Mouse (Mus musculus) lung, embryonic 14.5 days (tissue): ENCODE data around the gene Gm5617. TPM values are rescaled to one million over a fixed set of nuclear protein-coding genes. Genes with fewer than 3 reads are reported as not detected.
A peak's percentile ranks its signal among the peaks of the same experiment; 100 is the strongest.

ENCODE experiments used
- ATAC-seq: fragments of 200-750 bp; cut with Nextera tagmentation; 2 replicates; pipeline ENCODE4 v1.8.0; 2017; ENCODE audit warnings: mild to moderate bottlenecking, moderate TSS enrichment, moderate library complexity; ENCODE audit not compliant: insufficient read depth
- DNase-seq: peaks from one replicate; pipeline ENCODE4 v3.0.0-alpha.2; 2015
- H3K27ac ChIP-seq: fragments of 300-500 bp; sonication (generic); 2 replicates; pipeline ENCODE4 v1.5.1; 2014; ENCODE audit warnings: low read depth, mild to moderate bottlenecking, moderate library complexity
- H3K27me3 ChIP-seq: fragments of 300-500 bp; sonication (generic); 2 replicates; pipeline ENCODE4 v1.6.1; 2014; ENCODE audit warnings: low read length, control low read depth; ENCODE audit not compliant: insufficient read depth
- H3K36me3 ChIP-seq: fragments of 300-500 bp; sonication (generic); 2 replicates; pipeline ENCODE4 v1.6.1; 2014; ENCODE audit warnings: control low read depth; ENCODE audit not compliant: insufficient read depth
- H3K4me1 ChIP-seq: fragments of 300-500 bp; sonication (generic); 2 replicates; pipeline ENCODE4 v1.6.1; 2014; ENCODE audit warnings: antibody characterized with exemption, control low read depth; ENCODE audit not compliant: insufficient read depth
- H3K4me2 ChIP-seq: fragments of 300-500 bp; sonication (generic); 2 replicates; pipeline ENCODE4 v1.6.1; 2014; ENCODE audit warnings: mild to moderate bottlenecking
- H3K4me3 ChIP-seq: fragments of 300-500 bp; sonication (generic); 2 replicates; pipeline ENCODE4 v1.5.1; 2014; ENCODE audit warnings: low read depth, low read length
- H3K9ac ChIP-seq: fragments of 300-500 bp; sonication (generic); 2 replicates; pipeline ENCODE4 v1.6.1; 2014
- H3K9me3 ChIP-seq: fragments of 300-500 bp; sonication (generic); 2 replicates; pipeline ENCODE4 v1.6.1; 2016; ENCODE audit warnings: low read depth, low read length, control low read depth
- CTCF ChIP-seq: IDR thresholded peaks from 2 replicates; pipeline ENCODE4 v1.5.1; 2016; ENCODE audit warnings: antibody characterized with exemption, low read depth
- WGBS: fragments of 180-500 bp; shearing (Covaris S2); extraction: QIAGEN DNeasy Blood & Tissue Kit; methylation state at CpG from one replicate; pipeline ENCODE4 v1.1.7; 2014; 5-methylcytosine and 5-hydroxymethylcytosine counted together
- microRNA-seq: library from miRNA; unstranded; fragments of <30 nt; microRNA quantifications from one replicate; pipeline ENCODE4, GENCODE M21; 2016; ENCODE audit warnings: borderline number of aligned reads
- polyA plus RNA-seq: library from polyadenylated mRNA; unstranded; fragments of >200 nt; fragmentation: Nextera tagmentation; extraction: Ambion mirVana; gene quantifications from 2 replicates; pipeline ENCODE4 v1.2.1, GENCODE M21; 2014

Gm5617 gene
- polyA plus RNA-seq, 1 experiment from 2014 or later = 22.9 TPM

- Histone ChIP-seq H3K4me3 (no peak overlapping the region), H3K27me3 (peaks cover 11% of the 10 kb centered on the region; the same call in 1 of the 2 replicates), H3K4me1 (no peaks in the 10 kb centered on the region), H3K9me3 (peaks cover 5% of the 10 kb centered on the region; the same call in 1 of the 2 replicates), H3K27ac (no peak overlapping the region), H3K9ac (no peak overlapping the region), H3K4me2 (peak overlapping the region; percentile 34), H3K36me3 (no peaks in the 10 kb centered on the region)
- no peak for ATAC-seq
- no peak for TF ChIP-seq CTCF
- WGBS = 4% methylated on average over 17 of the region's 17 CpGs
- peak; percentile 11 for DNase-seq
Observed at GRCm38 (mm10) chr9:48538044-48538645, 42.9 kb downstream of the Gm5617 start.

GRCm38 (mm10) chr9:48538688-48539087, 43.4 kb downstream of the Gm5617 start:
- no peaks in the 10 kb centered on the region for H3K4me1 ChIP-seq
- no peak for TF ChIP-seq CTCF
- no peaks in the 10 kb centered on the region for H3K36me3 ChIP-seq
- DNase-seq (peak; percentile 3), ATAC-seq (no peak)
- H3K27me3 ChIP-seq = peaks cover 11% of the 10 kb centered on the region; the same call in 1 of the 2 replicates
- H3K4me3 ChIP-seq = no peak overlapping the region
- peak overlapping the region; percentile 34 for H3K4me2 ChIP-seq
- H3K9ac ChIP-seq = no peak overlapping the region
- 12% methylated on average over 12 of the region's 12 CpGs for WGBS
- H3K27ac ChIP-seq = no peak overlapping the region
- peaks cover 5% of the 10 kb centered on the region; the same call in 1 of the 2 replicates for H3K9me3 ChIP-seq

Small RNA genes lying within 50 kb of the gene (microRNA-seq; reads per million reads assigned to microRNA genes)
- gene Gm23653 = not detected

Other genes with a start within 250 kb of the Gm5617 start
- gene Nxpe2, start 142.0 kb upstream of the Gm5617 start, polyA plus RNA-seq = 0.99 and 1.1 TPM in 2 replicates
- gene Rexo2, start 14.8 kb upstream of the Gm5617 start, polyA plus RNA-seq = 87.1 and 87.8 TPM in 2 replicates
- 123 and 128 TPM in 2 replicates for gene Rbm7, start 143 bp upstream of the Gm5617 start, polyA plus RNA-seq
- gene Nnmt, start 109.7 kb downstream of the Gm5617 start, polyA plus RNA-seq = 0.61 and 0.71 TPM in 2 replicates